Mouse (Mus musculus) G1E (cell line): Measurements from ENCODE around the gene Narfl. TPM values are rescaled to one million over a fixed set of nuclear protein-coding genes. Genes with fewer than 3 reads are reported as not detected.
A peak's percentile ranks its signal among the peaks of the same experiment; 100 is the strongest.

Experiments used
- ATAC-seq: 2 replicates; pipeline ENCODE4 v1.8.0; 2016; ENCODE audit warnings: mild to moderate bottlenecking; ENCODE audit not compliant: insufficient number of reproducible peaks, poor library complexity, low FRiP score, severe bottlenecking; ENCODE audit errors: extremely low read depth
- DNase-seq: peaks from one replicate; pipeline ENCODE4 v3.0.0; 2012; ENCODE audit warnings: low spot score
- H3K27me3 ChIP-seq: 2 replicates; pipeline ENCODE4 v1.6.1; 2012; ENCODE audit warnings: mild to moderate bottlenecking, low read length, inconsistent platforms; ENCODE audit not compliant: insufficient read depth
- H3K36me3 ChIP-seq: replicated peaks from 2 replicates; pipeline ENCODE3; 2012; ENCODE audit warnings: mild to moderate bottlenecking, inconsistent platforms
- H3K4me1 ChIP-seq: 2 replicates; pipeline ENCODE4 v1.6.1; 2012; ENCODE audit warnings: low read depth, low read length, inconsistent platforms, mixed read lengths; ENCODE audit not compliant: insufficient read depth
- H3K4me3 ChIP-seq: 2 replicates; pipeline ENCODE4 v1.5.1; 2012; ENCODE audit warnings: low read depth, mild to moderate bottlenecking, inconsistent platforms, low read length, moderate library complexity, mixed read lengths
- H3K9me3 ChIP-seq: replicated peaks from 2 replicates; pipeline ENCODE4 v1.6.1; 2012; ENCODE audit warnings: inconsistent platforms
- CTCF ChIP-seq: IDR thresholded peaks from 2 replicates; pipeline ENCODE4 v1.5.1; 2012; ENCODE audit warnings: low read depth, low read length, inconsistent platforms, mixed read lengths
- GATA1 ChIP-seq: IDR thresholded peaks from 2 replicates; pipeline ENCODE4 v1.6.1; 2012; ENCODE audit warnings: borderline replicate concordance, low read length, inconsistent platforms, mixed read lengths
- GATA2 ChIP-seq: IDR thresholded peaks from 2 replicates; pipeline ENCODE4 v1.6.1; 2012; ENCODE audit warnings: low read depth, low read length, inconsistent platforms, borderline replicate concordance
- POLR2AphosphoS5 ChIP-seq: IDR thresholded peaks from 2 replicates; pipeline ENCODE4 v1.6.1; 2012; ENCODE audit warnings: low read depth, low read length, inconsistent platforms; ENCODE audit not compliant: insufficient replicate concordance
- TAL1 ChIP-seq: conservative IDR thresholded peaks from 2 replicates; pipeline ENCODE4 v1.6.1; 2012; ENCODE audit warnings: low read depth, low read length, inconsistent platforms, mixed read lengths
- polyA plus RNA-seq: library from polyadenylated mRNA; stranded (reverse); fragments of >175 nt; gene quantifications from 2 replicates; pipeline ENCODE4 v1.2.3, GENCODE M21; 2012
- total RNA-seq, 2 experiments: library from RNA; stranded (forward) in 1 of 2; stranded (reverse) in 1 of 2; fragments of 200-1000 nt in 1 of 2; fragments of >200 nt in 1 of 2; fragmentation: Nextera tagmentation in 1 of 2; gene quantifications; 2 replicates each; pipeline ENCODE4 v1.2.3; 2014 to 2017

Narfl gene
- total and polyA plus RNA-seq, 3 experiments: 17.6 to 28.4 (median 22.3) TPM

DNA sequence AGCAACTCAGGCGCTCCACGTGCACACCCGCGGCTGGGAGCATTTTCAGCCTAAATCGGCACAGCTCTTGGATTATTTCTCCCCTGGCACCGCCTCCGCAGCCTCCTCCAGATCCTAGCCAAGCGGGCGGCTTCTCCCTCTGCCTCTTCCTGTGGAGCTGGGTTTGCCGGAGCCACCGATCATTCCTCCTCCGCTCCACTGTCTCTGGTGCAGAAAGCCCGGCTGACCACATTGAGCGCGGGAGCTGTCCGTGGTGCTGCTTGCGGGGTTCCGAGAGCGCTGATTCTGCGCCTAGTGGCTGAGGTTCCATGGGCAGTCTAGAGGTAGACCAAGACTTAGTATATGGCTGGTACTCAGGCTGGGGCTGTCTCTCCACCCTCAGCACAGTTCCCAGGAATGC is 39.9 kb downstream of the Narfl start:
- no peak for ATAC-seq
- H3K4me3 ChIP-seq: no peak overlapping the region
- peaks cover 64% of the 10 kb centered on the region for H3K27me3 ChIP-seq
- H3K36me3 ChIP-seq: no peaks in the 10 kb centered on the region
- H3K4me1 ChIP-seq: peaks cover 5% of the 10 kb centered on the region; the same call in 1 of the 2 replicates
- DNase-seq: peak; percentile 54
- no peak for TF ChIP-seq TAL1
- no peak for TF ChIP-seq GATA2
- no peak for TF ChIP-seq GATA1
- no peak for TF ChIP-seq CTCF
- no peak for TF ChIP-seq POLR2AphosphoS5
- 0 out of 2 replicates have a peak, but pooled peaks cover 5% of the 10 kb centered on the region for H3K9me3 ChIP-seq

DNA sequence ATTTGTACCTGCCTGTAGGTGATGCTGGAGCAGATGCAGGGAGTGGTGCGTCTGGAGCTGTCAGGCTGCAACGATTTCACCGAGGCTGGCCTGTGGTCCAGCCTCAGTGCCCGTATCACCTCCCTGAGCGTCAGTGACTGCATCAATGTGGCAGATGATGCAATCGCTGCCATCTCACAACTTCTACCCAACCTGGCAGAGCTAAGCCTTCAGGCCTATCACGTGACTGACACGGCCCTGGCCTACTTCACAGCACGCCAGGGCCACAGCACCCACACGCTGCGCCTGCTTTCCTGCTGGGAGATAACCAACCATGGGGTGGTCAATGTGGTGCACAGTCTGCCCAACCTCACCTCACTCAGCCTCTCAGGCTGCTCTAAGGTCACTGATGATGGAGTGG is 44.1 kb downstream of the Narfl start:
- Histone ChIP-seq H3K36me3 (no peaks in the 10 kb centered on the region), H3K4me3 (no peak overlapping the region), H3K9me3 (no peaks in the 10 kb centered on the region), H3K4me1 (peaks cover 12% of the 10 kb centered on the region), H3K27me3 (peaks cover 50% of the 10 kb centered on the region)
- ATAC-seq (no peak), DNase-seq (no peak)
- TF ChIP-seq CTCF: no peak
- no peak for TF ChIP-seq POLR2AphosphoS5
- no peak for TF ChIP-seq GATA1
- no peak for TF ChIP-seq TAL1
- no peak for TF ChIP-seq GATA2

DNA sequence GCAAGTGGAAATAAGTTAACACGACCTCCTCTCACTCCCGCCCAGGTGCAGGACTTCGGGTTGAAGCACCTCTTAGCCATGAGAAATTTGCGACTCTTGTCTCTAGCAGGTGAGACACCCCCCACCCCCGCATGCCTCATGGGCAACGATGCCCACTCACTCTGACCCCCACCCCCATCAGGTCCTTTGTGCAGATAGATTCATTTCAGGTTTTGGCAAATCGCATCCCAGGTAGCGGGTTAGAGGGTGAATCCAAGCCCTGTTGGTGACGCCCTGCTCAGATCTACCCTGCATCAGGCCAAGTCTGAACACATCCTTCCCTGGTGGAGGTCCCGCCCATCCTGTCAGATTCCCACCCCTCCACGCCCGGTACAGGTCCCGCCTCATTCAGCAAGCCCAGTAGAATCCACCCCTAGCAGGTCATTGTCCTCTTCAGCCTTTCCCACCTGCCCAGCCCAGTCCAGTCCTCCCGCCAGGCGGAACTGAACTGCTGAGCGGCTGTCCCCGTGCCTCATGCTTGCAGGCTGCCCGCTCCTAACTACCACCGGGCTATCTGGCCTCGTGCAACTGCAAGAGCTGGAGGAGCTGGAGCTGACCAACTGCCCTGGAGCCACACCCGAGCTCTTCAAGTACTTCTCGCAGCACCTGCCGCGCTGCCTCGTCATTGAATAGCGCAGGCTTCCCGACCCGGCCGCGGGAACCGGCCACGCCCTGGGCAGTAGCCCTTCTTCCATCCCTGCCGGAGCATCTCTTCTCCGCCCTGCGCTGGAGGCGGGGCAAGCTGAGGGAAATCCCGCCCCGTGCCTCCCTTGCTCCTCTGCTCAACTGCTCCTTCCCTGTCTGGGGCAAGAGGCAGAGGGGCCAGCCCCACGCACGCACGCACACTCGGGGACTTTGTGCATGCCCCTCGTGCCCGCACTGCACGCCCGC is 45.5 kb downstream of the Narfl start:
- Histone ChIP-seq H3K4me3 (peak overlapping the region; percentile 28; the same call in 1 of the 2 replicates), H3K4me1 (peaks cover 19% of the 10 kb centered on the region), H3K27me3 (peaks cover 45% of the 10 kb centered on the region), H3K9me3 (no peaks in the 10 kb centered on the region), H3K36me3 (peaks cover 1% of the 10 kb centered on the region)
- no peak for DNase-seq
- TF ChIP-seq TAL1: no peak
- no peak for TF ChIP-seq POLR2AphosphoS5
- TF ChIP-seq CTCF: no peak
- no peak for TF ChIP-seq GATA1
- no peak for TF ChIP-seq GATA2
- ATAC-seq: no peak

DNA sequence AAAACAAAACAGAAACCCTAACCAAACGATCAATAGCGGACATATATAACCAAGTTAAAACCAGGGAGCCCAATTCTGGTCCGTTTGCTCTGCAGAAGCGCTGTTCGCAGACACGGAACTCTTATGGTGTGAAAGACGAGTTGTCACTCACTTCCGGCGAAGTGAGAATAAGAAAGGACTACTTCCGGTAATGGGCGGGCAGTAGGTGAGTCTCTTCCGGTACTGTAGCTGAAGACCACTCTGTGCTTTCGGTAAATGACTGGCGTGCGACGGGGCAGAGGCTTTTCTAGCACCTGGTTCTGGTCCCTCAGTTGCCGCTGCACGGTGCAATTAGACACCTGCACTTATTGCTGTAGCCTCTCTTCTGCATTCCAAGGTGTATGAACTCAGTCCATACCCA is 49.9 kb downstream of the Narfl start, which contains the start of gene Wdr24:
Gene Wdr24 (plus strand): TSS at position 176 of the 400 bp plus-strand sequence.
- DNase-seq (peak; percentile 75), ATAC-seq (peak; percentile 65)
- Histone ChIP-seq H3K9me3 (no peaks in the 10 kb centered on the region), H3K27me3 (peaks cover 24% of the 10 kb centered on the region), H3K36me3 (peaks cover 44% of the 10 kb centered on the region), H3K4me1 (peaks cover 62% of the 10 kb centered on the region), H3K4me3 (peak within 1 kb of the TSS; percentile 78)
- no peak for TF ChIP-seq GATA2
- TF ChIP-seq TAL1: no peak
- no peak for TF ChIP-seq GATA1
- no peak for TF ChIP-seq CTCF
- no peak for TF ChIP-seq POLR2AphosphoS5

DNA sequence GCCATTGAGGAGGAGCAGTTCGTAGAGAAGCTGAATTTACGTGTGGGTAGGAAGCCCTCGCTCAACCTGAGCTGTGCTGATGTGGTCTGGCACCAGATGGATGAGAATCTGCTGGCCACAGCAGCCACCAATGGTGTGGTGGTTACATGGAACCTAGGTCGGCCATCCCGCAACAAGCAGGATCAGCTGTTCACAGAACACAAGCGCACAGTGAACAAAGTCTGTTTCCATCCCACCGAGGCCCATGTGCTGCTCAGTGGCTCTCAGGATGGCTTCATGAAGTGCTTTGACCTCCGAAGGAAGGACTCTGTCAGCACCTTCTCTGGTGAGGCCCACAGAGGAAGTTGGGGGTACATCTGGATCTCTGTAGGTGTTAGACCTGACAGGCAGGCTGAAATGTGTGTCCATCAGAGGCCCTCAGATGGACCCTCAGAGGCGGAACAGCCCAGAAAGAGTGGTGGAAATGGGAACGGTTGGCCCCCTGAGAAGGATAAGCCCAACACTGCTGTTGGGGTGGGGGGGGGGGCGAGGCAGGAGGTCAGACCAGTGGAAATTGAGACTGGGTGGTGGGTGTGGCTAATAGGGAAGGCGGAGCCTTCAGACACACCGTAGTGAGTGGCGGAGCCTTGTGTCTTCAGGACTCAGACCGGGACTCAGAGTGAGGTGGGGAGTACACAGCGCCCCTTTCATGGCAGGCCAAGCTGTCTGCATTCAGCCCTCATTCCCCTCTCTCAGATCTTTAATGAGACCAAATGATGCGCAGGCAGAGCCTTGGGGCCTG is 51.0 kb downstream of the Narfl start:
- peaks cover 13% of the 10 kb centered on the region for H3K27me3 ChIP-seq
- H3K36me3 ChIP-seq: peaks cover 55% of the 10 kb centered on the region
- DNase-seq: peak; percentile 57
- no peak for ATAC-seq
- H3K9me3 ChIP-seq: no peaks in the 10 kb centered on the region
- H3K4me3 ChIP-seq: peak overlapping the region; percentile 78
- H3K4me1 ChIP-seq: peaks cover 65% of the 10 kb centered on the region
- no peak for TF ChIP-seq TAL1
- no peak for TF ChIP-seq POLR2AphosphoS5
- TF ChIP-seq GATA2: no peak
- TF ChIP-seq CTCF: no peak
- no peak for TF ChIP-seq GATA1

GRCm38 (mm10) chr17:25825311-25825710 is 51.7 kb downstream of the Narfl start:
- H3K9me3 ChIP-seq: no peaks in the 10 kb centered on the region
- no peak for ATAC-seq
- peaks cover 5% of the 10 kb centered on the region for H3K27me3 ChIP-seq
- TF ChIP-seq TAL1 (no peak), POLR2AphosphoS5 (no peak), CTCF (no peak), GATA2 (no peak), GATA1 (no peak)
- no peak for DNase-seq
- H3K4me1 ChIP-seq: peaks cover 69% of the 10 kb centered on the region
- H3K4me3 ChIP-seq: peak overlapping the region; percentile 78; the same call in 1 of the 2 replicates
- H3K36me3 ChIP-seq: peaks cover 63% of the 10 kb centered on the region
